Mouse (Mus musculus): ENCODE measurements around the gene Rufy1. TPM values are rescaled to one million over a fixed set of nuclear protein-coding genes. Genes with fewer than 3 reads are reported as not detected.
A peak's percentile ranks its signal among the peaks of the same experiment; 100 is the strongest.
"Not testable (repeated sequence)": the region's sequence is repeated elsewhere in the genome, so short reads cannot be mapped to it uniquely, and the experiment has no call there.

Rufy1 gene
- total and polyA plus RNA-seq, 3 experiments, result 26.0 to 30.4 (median 27.6) TPM

DNA sequence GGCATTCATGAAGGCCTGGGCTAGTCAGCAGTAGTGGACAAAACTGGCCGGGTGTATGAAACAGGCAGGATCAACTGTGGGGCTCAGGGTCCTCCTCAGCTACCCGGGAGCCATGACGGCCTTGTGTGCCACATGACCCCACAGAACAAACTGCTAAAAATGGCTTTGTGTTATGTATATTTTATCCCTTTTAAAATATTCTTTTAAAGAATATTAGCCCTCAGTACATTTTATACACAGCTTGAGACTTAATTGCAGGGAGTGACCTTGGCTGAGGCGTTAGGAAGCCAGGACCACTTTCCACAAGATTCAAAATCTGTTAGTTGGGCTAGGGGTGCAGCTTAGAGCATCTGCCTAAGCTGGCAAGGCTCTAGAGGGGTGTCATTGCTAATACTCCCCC is 60.0 kb downstream of the Rufy1 start:
- WGBS, result 67% methylated on average over 4 of the region's 4 CpGs
- H3K36me3 ChIP-seq (ENCODE audit: control insufficient read depth, insufficient read depth, low read length), result no peaks in the 10 kb centered on the region
- no peak overlapping the region for H3K9ac ChIP-seq (ENCODE audit: low read depth, low read length)
- intact Hi-C loops (cut with DNase I), result no loop called here
- H3K79me2 ChIP-seq (replicated peaks; ENCODE audit: control insufficient read depth, insufficient read depth, low read length), result no peaks in the 10 kb centered on the region
- H3K4me3 ChIP-seq, result no peak overlapping the region
- H3K27ac ChIP-seq, result no peak overlapping the region
- TF ChIP-seq EP300 (IDR thresholded peaks at IDR 0.05; ENCODE audit: insufficient read depth, low read depth, low read length) (no peak), CTCF (IDR thresholded peaks at IDR 0.05) (no peak), POLR2A (IDR thresholded peaks at IDR 0.05; ENCODE audit: insufficient read depth, low read depth, low read length) (no peak)
- peak in 1 of 2 experiments; percentile 17 for DNase-seq
- no peaks in the 10 kb centered on the region; the same call in 1 of the 2 replicates for H3K4me1 ChIP-seq (ENCODE audit: control insufficient read depth, insufficient read depth, low read length)
- no peaks in the 10 kb centered on the region for H3K27me3 ChIP-seq (ENCODE audit: control insufficient read depth, insufficient read depth, low read length)

DNA sequence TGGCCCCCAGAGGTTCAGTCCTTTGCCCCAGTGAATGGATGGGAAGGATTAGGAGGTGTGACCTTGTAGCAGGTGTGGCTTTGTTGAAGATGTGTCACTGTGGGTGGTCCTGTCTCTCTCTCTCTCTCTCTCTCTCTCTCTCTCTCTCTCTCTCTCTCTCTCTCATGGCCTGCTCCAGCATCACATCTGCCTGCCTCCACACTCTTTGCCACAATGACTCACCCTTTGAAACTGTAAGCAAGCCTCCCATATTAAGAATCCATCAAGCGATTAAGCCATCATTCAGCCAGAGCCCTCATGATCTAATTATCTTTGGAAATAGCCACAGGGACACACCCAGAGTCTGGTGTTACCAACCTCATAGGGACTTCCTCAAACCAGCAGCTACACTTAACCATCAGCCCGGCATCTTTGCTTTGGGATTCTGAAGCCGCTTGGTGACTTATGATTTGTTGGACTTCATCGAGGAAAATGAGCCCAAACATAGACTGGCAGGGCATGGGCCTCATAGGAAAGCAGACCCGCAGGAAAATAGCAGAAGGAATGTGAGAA is 61.5 kb downstream of the Rufy1 start:
- intact Hi-C loops (cut with DNase I), result loop anchor here (10.0 kb wide), 2 partner anchors 205 to 385 kb away; no protein-coding TSS in a partner anchor
- WGBS, result 89% methylated on average over 5 of the region's 5 CpGs
- Histone ChIP-seq H3K4me3 (no peak overlapping the region), H3K27ac (no peak overlapping the region), H3K4me1 (ENCODE audit: control insufficient read depth, insufficient read depth, low read length) (no peaks in the 10 kb centered on the region; the same call in 1 of the 2 replicates), H3K79me2 (replicated peaks; ENCODE audit: control insufficient read depth, insufficient read depth, low read length) (no peaks in the 10 kb centered on the region), H3K36me3 (ENCODE audit: control insufficient read depth, insufficient read depth, low read length) (no peaks in the 10 kb centered on the region), H3K27me3 (ENCODE audit: control insufficient read depth, insufficient read depth, low read length) (no peaks in the 10 kb centered on the region), H3K9ac (ENCODE audit: low read depth, low read length) (no peak overlapping the region)
- peak in 1 of 2 experiments; percentile 11 for DNase-seq
- TF ChIP-seq EP300 (IDR thresholded peaks at IDR 0.05; ENCODE audit: insufficient read depth, low read depth, low read length) (no peak), CTCF (IDR thresholded peaks at IDR 0.05) (no peak), POLR2A (IDR thresholded peaks at IDR 0.05; ENCODE audit: insufficient read depth, low read depth, low read length) (no peak)

DNA sequence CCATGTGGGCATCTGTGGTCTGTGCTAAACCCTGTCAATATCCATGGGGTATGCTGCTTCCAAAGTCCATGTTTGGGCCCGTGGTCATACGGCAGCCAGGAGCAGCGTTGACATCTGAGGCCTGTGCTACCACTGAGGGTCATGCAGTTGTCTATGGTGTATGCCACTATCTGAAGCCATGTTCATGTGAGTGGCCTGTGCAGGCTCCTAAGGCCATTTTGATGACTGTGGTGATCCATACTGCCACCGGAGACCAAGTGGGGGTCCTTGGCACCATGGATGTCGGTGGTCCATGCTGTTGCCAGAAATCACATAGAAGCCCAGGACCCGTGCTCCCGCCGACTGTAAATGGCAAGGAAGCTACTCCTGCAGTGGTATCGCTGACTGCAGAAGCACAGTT is 63.4 kb downstream of the Rufy1 start:
- Histone ChIP-seq H3K4me1 (ENCODE audit: control insufficient read depth, insufficient read depth, low read length) (no peaks in the 10 kb centered on the region; the same call in 1 of the 2 replicates), H3K79me2 (replicated peaks; ENCODE audit: control insufficient read depth, insufficient read depth, low read length) (no peaks in the 10 kb centered on the region), H3K36me3 (ENCODE audit: control insufficient read depth, insufficient read depth, low read length) (no peaks in the 10 kb centered on the region), H3K4me3 (no peak overlapping the region), H3K9ac (ENCODE audit: low read depth, low read length) (no peak overlapping the region), H3K27ac (no peak overlapping the region), H3K27me3 (ENCODE audit: control insufficient read depth, insufficient read depth, low read length) (no peaks in the 10 kb centered on the region)
- 86% methylated on average over 9 of the region's 9 CpGs for WGBS
- peak in 1 of 2 experiments; percentile 10 for DNase-seq
- TF ChIP-seq CTCF (IDR thresholded peaks at IDR 0.05) (no peak), POLR2A (IDR thresholded peaks at IDR 0.05; ENCODE audit: insufficient read depth, low read depth, low read length) (no peak), EP300 (IDR thresholded peaks at IDR 0.05; ENCODE audit: insufficient read depth, low read depth, low read length) (no peak)
- intact Hi-C loops (cut with DNase I), result loop anchor here (10.0 kb wide), 2 partner anchors 203 to 383 kb away; no protein-coding TSS in a partner anchor

DNA sequence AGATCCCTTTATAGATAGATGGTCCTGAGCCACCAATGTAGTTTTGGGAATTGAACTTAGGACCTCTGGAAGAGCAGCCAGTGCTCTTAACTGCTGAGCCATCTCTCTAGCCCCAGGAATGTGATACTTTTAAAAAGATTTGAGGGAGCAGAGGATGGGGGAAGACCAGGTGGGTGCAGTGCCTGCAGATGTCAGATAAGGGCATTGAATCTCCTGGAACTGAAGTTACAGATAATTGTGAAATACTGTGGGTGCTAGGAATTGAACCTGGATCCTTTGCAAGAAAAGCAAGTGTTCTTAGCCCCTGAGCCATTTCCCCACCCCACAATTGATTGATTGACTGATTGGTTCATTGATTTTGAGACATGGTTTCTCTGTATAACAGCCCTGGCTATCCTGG is 65.6 kb downstream of the Rufy1 start:
- H3K36me3 ChIP-seq (ENCODE audit: control insufficient read depth, insufficient read depth, low read length), result no peaks in the 10 kb centered on the region
- H3K79me2 ChIP-seq (replicated peaks; ENCODE audit: control insufficient read depth, insufficient read depth, low read length), result no peaks in the 10 kb centered on the region
- no peak overlapping the region for H3K27ac ChIP-seq
- no peak overlapping the region for H3K4me3 ChIP-seq
- TF ChIP-seq EP300 (IDR thresholded peaks at IDR 0.05; ENCODE audit: insufficient read depth, low read depth, low read length) (no peak), POLR2A (IDR thresholded peaks at IDR 0.05; ENCODE audit: insufficient read depth, low read depth, low read length) (no peak), CTCF (IDR thresholded peaks at IDR 0.05) (no peak)
- no peak overlapping the region for H3K9ac ChIP-seq (ENCODE audit: low read depth, low read length)
- peak in 1 of 2 experiments; percentile 4 for DNase-seq
- intact Hi-C loops (cut with DNase I), result loop anchor here (2.0 to 10.0 kb wide), 3 partner anchors 129 to 381 kb away; no protein-coding TSS in a partner anchor
- no peaks in the 10 kb centered on the region for H3K27me3 ChIP-seq (ENCODE audit: control insufficient read depth, insufficient read depth, low read length)
- H3K4me1 ChIP-seq (ENCODE audit: control insufficient read depth, insufficient read depth, low read length), result no peaks in the 10 kb centered on the region

DNA sequence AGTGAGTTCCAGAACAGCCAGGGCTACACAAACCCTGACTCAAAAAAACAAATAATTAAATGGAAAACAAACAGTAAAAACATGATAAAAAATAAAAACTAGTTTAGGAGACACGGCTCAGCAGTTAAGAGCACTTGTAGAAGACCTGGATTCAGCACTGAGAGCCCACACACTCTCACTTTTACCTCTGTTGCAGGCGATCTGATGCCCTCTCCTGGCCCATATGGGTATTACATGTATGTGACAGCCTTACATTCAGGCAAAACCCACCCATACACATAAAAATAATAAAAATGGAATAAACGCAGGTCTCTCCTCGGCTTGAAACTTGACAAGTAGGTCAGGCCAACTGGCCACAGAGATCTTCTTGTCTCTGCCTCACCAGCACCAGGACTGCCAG is 66.4 kb downstream of the Rufy1 start:
- no peaks in the 10 kb centered on the region for H3K36me3 ChIP-seq (ENCODE audit: control insufficient read depth, insufficient read depth, low read length)
- H3K27ac ChIP-seq, result no peak overlapping the region
- WGBS, result 4% methylated on average over 4 of the region's 4 CpGs
- no peaks in the 10 kb centered on the region for H3K27me3 ChIP-seq (ENCODE audit: control insufficient read depth, insufficient read depth, low read length)
- peak; percentile 71; the same call in 1 of the 2 replicates for TF ChIP-seq EP300 (IDR thresholded peaks at IDR 0.05; ENCODE audit: insufficient read depth, low read depth, low read length)
- TF ChIP-seq POLR2A (IDR thresholded peaks at IDR 0.05; ENCODE audit: insufficient read depth, low read depth, low read length), result no peak
- peak; percentile 96 for TF ChIP-seq CTCF (IDR thresholded peaks at IDR 0.05)
- H3K4me3 ChIP-seq, result no peak overlapping the region
- no peak overlapping the region for H3K9ac ChIP-seq (ENCODE audit: low read depth, low read length)
- no peaks in the 10 kb centered on the region for H3K79me2 ChIP-seq (replicated peaks; ENCODE audit: control insufficient read depth, insufficient read depth, low read length)
- peak; percentile 60 to 64 for DNase-seq
- intact Hi-C loops (cut with DNase I), result loop anchor here (2.0 to 10.0 kb wide), 5 partner anchors 37 to 380 kb away; partner anchors contain the start of gene Canx
- H3K4me1 ChIP-seq (ENCODE audit: control insufficient read depth, insufficient read depth, low read length), result no peaks in the 10 kb centered on the region

DNA sequence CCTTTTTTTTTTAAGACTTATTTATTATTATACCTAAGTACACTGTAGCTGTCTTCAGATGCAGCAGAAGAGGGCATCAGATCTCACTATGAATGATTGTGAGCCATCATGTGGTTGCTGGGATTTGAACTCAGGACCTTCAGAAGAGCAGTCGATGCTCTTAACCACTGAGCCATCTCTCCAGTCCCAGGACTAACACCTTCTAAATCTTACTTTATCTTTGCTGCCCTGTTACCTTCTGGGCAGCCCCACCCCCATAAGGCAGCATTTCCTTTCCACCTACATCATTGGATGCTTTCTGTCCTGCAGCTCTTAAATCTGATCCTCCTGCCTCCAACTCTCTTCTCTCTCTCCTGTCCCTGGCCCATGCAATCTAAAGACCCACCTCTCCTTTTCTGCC is 69.6 kb downstream of the Rufy1 start:
- WGBS, result 60% methylated on average over 1 of the region's 1 CpGs
- intact Hi-C loops (cut with DNase I), result loop anchor here (5.0 to 10.0 kb wide), 4 partner anchors 34 to 376 kb away; partner anchors contain the start of gene Canx
- not testable (repeated sequence) for H3K4me3 ChIP-seq; H3K9ac ChIP-seq (ENCODE audit: low read depth, low read length); DNase-seq; H3K36me3 ChIP-seq (ENCODE audit: control insufficient read depth, insufficient read depth, low read length); H3K27ac ChIP-seq; H3K4me1 ChIP-seq (ENCODE audit: control insufficient read depth, insufficient read depth, low read length); H3K27me3 ChIP-seq (ENCODE audit: control insufficient read depth, insufficient read depth, low read length); H3K79me2 ChIP-seq (replicated peaks; ENCODE audit: control insufficient read depth, insufficient read depth, low read length)
